Mouse (Mus musculus): ENCODE measurements at regions not wholly inside any gene's neighbourhood (a gene's known extent, or its start where the extent isn't known, plus 50 kb on each side); places are given as distances from the start of the nearest gene placed in this dataset.

GRCm38 (mm10) chr2:74981856-74982255 is 156.3 kb downstream of the Mtx2 start:
- DNase-seq, result no peak

- no peak for DNase-seq
These were observed 168.2 kb downstream of the Mtx2 start for GRCm38 (mm10) chr2:74993802-74994201.

- DNase-seq, result no peak
These were observed 169.4 kb downstream of the Mtx2 start for GRCm38 (mm10) chr2:74994998-74995397.

GRCm38 (mm10) chr2:74997736-74998135 is 172.1 kb downstream of the Mtx2 start:
- DNase-seq, result no peak

- peak; percentile 31 for DNase-seq
These were observed 174.8 kb downstream of the Mtx2 start for GRCm38 (mm10) chr2:75000368-75000796.

GRCm38 (mm10) chr2:75002562-75002961 is 177.0 kb downstream of the Mtx2 start:
- DNase-seq, result peak; percentile 30

- peak; percentile 41 for DNase-seq
These were observed 182.5 kb downstream of the Mtx2 start for GRCm38 (mm10) chr2:75008116-75008515.

- DNase-seq, result no peak
These were observed 185.0 kb downstream of the Mtx2 start for GRCm38 (mm10) chr2:75010647-75011046.

GRCm38 (mm10) chr2:75012046-75012445 is 186.4 kb downstream of the Mtx2 start:
- DNase-seq, result no peak

- DNase-seq, result no peak
These were observed 189.6 kb downstream of the Mtx2 start for GRCm38 (mm10) chr2:75014994-75015728.

GRCm38 (mm10) chr2:75019459-75019858 is 193.9 kb downstream of the Mtx2 start:
- DNase-seq, result peak; percentile 35

- peak; percentile 73 for DNase-seq
These were observed 196.0 kb downstream of the Mtx2 start for GRCm38 (mm10) chr2:75021639-75022038.

- DNase-seq, result peak; percentile 8
These were observed 202.5 kb downstream of the Mtx2 start for GRCm38 (mm10) chr2:75028151-75028550.

- DNase-seq, result no peak
These were observed 203.6 kb downstream of the Mtx2 start for GRCm38 (mm10) chr2:75029089-75029693.

- no peak for DNase-seq
These were observed 209.1 kb downstream of the Mtx2 start for GRCm38 (mm10) chr2:75034708-75035107.

- DNase-seq, result no peak
These were observed 213.5 kb downstream of the Mtx2 start for GRCm38 (mm10) chr2:75039066-75039465.

GRCm38 (mm10) chr2:75046892-75047291 is 221.3 kb downstream of the Mtx2 start:
- no peak for DNase-seq

- no peak for DNase-seq
These were observed 222.5 kb downstream of the Mtx2 start for GRCm38 (mm10) chr2:75048071-75048470.

GRCm38 (mm10) chr2:75054474-75055186 is 229.0 kb downstream of the Mtx2 start:
- peak; percentile 41 for DNase-seq

GRCm38 (mm10) chr2:75055187-75055543 is 229.6 kb downstream of the Mtx2 start:
- DNase-seq, result peak; percentile 66

GRCm38 (mm10) chr2:75061009-75061408 is 235.4 kb downstream of the Mtx2 start:
- DNase-seq, result no peak

- DNase-seq, result no peak
These were observed 236.0 kb downstream of the Mtx2 start for GRCm38 (mm10) chr2:75061456-75062188.

GRCm38 (mm10) chr2:75062189-75062510 is 236.5 kb downstream of the Mtx2 start:
- no peak for DNase-seq
